In the genomic region with DNA sequence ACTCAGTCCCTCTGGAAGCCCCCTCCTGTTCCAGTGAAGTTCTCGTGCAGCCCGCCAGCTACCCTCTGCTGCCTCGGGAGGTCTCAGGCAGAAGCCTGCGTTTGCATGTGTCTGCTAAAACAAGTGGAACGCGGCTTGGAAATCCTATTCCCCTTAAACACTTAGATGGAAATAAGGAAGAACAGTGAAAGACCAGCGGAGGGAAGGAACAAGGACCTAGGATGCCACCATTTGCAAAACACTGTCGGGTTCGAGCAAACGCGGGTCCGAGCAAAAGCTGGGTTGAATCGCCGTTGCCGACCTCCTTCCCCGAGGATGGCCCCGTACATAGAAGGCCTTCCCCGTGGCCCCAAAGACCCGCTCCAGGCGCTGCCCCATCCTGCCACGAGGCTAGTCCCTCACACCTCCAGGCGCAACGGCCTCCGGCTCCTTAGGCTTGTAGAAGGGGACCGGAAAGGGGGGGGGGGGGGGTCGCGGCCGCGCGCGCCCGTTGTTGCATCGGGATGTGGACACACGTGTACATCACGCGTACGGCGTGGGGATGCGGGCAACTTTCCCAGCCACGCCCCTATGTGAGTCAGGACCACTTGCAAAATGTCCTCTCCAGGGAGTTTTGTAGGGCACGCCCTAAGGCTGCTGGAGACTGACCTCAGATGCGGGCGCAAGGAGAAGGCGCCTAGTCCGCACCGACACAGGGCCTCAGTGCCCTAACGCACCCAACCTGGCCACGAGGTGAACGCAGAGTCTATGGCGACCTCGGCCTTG, we compare ENCODE assay signal across 8 mouse cellular contexts. TPM values are rescaled to one million over a fixed set of nuclear protein-coding genes. Genes with fewer than 3 reads are reported as not detected.
DNase-seq lines count a peak whose midpoint lies in the region; ATAC-seq and TF ChIP-seq lines count a peak whose summit lies in the region.

No protein-coding gene starts in this region.

- H3K9ac ChIP-seq in kidney, postnatal 0 days (ENCODE audit: low read depth, low read length): no peak overlapping the region
- no peak overlapping the region for H3K9ac ChIP-seq in heart, postnatal 0 days (replicated peaks; ENCODE audit: low read depth, low read length)
- H3K9ac ChIP-seq in liver, postnatal 0 days (replicated peaks): no peak overlapping the region

- no peaks in the 10 kb centered on the region for H3K9me3 ChIP-seq in kidney, postnatal 0 days (replicated peaks; ENCODE audit: low read length)
- no peaks in the 10 kb centered on the region for H3K9me3 ChIP-seq in embryonic facial prominence, embryonic 10.5 days
- no peaks in the 10 kb centered on the region for H3K9me3 ChIP-seq in heart, postnatal 0 days (replicated peaks; ENCODE audit: control insufficient read depth, low read length)
- no peaks in the 10 kb centered on the region for H3K9me3 ChIP-seq in liver, postnatal 0 days (ENCODE audit: low read length)

- H3K4me2 ChIP-seq in kidney, postnatal 0 days (ENCODE audit: low read length): peak overlapping the region; percentile 62
- peak overlapping the region; percentile 71 for H3K4me2 ChIP-seq in heart, postnatal 0 days (ENCODE audit: low read depth, low read length)
- peak overlapping the region; percentile 20; the same call in 1 of the 2 replicates for H3K4me2 ChIP-seq in liver, postnatal 0 days (ENCODE audit: low read depth, low read length)

- H3K4me3 ChIP-seq in kidney, postnatal 0 days (replicated peaks; ENCODE audit: low read depth, low read length): peak overlapping the region; percentile 32
- peak overlapping the region; percentile 61 for H3K4me3 ChIP-seq in embryonic facial prominence, embryonic 10.5 days
- peak overlapping the region; percentile 48 for H3K4me3 ChIP-seq in heart, postnatal 0 days (ENCODE audit: low read depth, low read length)
- 0 out of 2 replicates have a peak overlapping the region, but pooled peaks have one; percentile 9 for H3K4me3 ChIP-seq in liver, postnatal 0 days (ENCODE audit: low read depth, low read length)
- H3K4me3 ChIP-seq in olfactory bulb, adult 2 months (ENCODE audit: insufficient read depth, low read depth, low read length): peak overlapping the region; percentile 36

- WGBS in kidney, postnatal 0 days: 2% methylated on average over 51 of the region's 51 CpGs
- under 1% methylated on average over 51 of the region's 51 CpGs for WGBS in embryonic facial prominence, embryonic 10.5 days
- WGBS in heart, postnatal 0 days: 2% methylated on average over 48 of the region's 51 CpGs
- 2% methylated on average over 47 of the region's 51 CpGs for WGBS in liver, postnatal 0 days (ENCODE audit: insufficient replicate concordance)
- 6% methylated on average over 51 of the region's 51 CpGs for WGBS in olfactory bulb, adult 2 months

- H3K27ac ChIP-seq in kidney, postnatal 0 days: no peak overlapping the region
- no peak overlapping the region for H3K27ac ChIP-seq in embryonic facial prominence, embryonic 10.5 days (replicated peaks)
- no peak overlapping the region for H3K27ac ChIP-seq in heart, postnatal 0 days (ENCODE audit: low read depth)
- no peak overlapping the region for H3K27ac ChIP-seq in liver, postnatal 0 days (ENCODE audit: low read depth)
- no peak overlapping the region for H3K27ac ChIP-seq in olfactory bulb, adult 2 months (ENCODE audit: insufficient read depth, low read depth, low read length)

- ATAC-seq in kidney, postnatal 0 days (replicated peaks; ENCODE audit: low FRiP score, low read depth): peak; percentile 59; the same call in 1 of the 2 replicates
- ATAC-seq in heart, postnatal 0 days (ENCODE audit: insufficient read depth, low read depth): no peak
- ATAC-seq in liver, postnatal 0 days: no peak

- H3K36me3 ChIP-seq in kidney, postnatal 0 days (ENCODE audit: insufficient read depth, low read length): no peaks in the 10 kb centered on the region
- no peaks in the 10 kb centered on the region for H3K36me3 ChIP-seq in embryonic facial prominence, embryonic 10.5 days (replicated peaks)
- H3K36me3 ChIP-seq in heart, postnatal 0 days (replicated peaks; ENCODE audit: control insufficient read depth, insufficient read depth, low read length): no peaks in the 10 kb centered on the region
- no peaks in the 10 kb centered on the region for H3K36me3 ChIP-seq in liver, postnatal 0 days (replicated peaks; ENCODE audit: insufficient read depth, low read length)

- H3K4me1 ChIP-seq in kidney, postnatal 0 days (replicated peaks; ENCODE audit: insufficient read depth, low read length): peaks cover 15% of the 10 kb centered on the region; the same call in 1 of the 2 replicates
- H3K4me1 ChIP-seq in embryonic facial prominence, embryonic 10.5 days: peaks cover 25% of the 10 kb centered on the region
- peaks cover 10% of the 10 kb centered on the region for H3K4me1 ChIP-seq in heart, postnatal 0 days (ENCODE audit: control insufficient read depth, insufficient read depth)
- H3K4me1 ChIP-seq in liver, postnatal 0 days (ENCODE audit: insufficient read depth): peaks cover 8% of the 10 kb centered on the region; the same call in 1 of the 2 replicates
- peaks cover 13% of the 10 kb centered on the region for H3K4me1 ChIP-seq in olfactory bulb, adult 2 months (ENCODE audit: control insufficient read depth, insufficient read depth, low read length)

- no peak for TF ChIP-seq POLR2A in olfactory bulb, adult 2 months (IDR thresholded peaks at IDR 0.05; ENCODE audit: insufficient read depth, low read depth, low read length)

- H3K27me3 ChIP-seq in kidney, postnatal 0 days (ENCODE audit: insufficient read depth, low read length): peaks cover 74% of the 10 kb centered on the region
- H3K27me3 ChIP-seq in embryonic facial prominence, embryonic 10.5 days (replicated peaks; ENCODE audit: low read depth, poor library complexity, severe bottlenecking): peaks cover 99% of the 10 kb centered on the region
- peaks cover 95% of the 10 kb centered on the region for H3K27me3 ChIP-seq in heart, postnatal 0 days (ENCODE audit: control insufficient read depth, insufficient read depth, low read length)
- peaks cover 65% of the 10 kb centered on the region for H3K27me3 ChIP-seq in liver, postnatal 0 days (ENCODE audit: insufficient read depth, low read length)

- no peak for TF ChIP-seq EP300 in heart, postnatal 0 days (IDR thresholded peaks at IDR 0.05; ENCODE audit: low read depth)
- TF ChIP-seq EP300 in liver, postnatal 0 days (IDR thresholded peaks at IDR 0.05; ENCODE audit: low read depth): no peak

- DNase-seq in kidney, postnatal 0 days (ENCODE audit: low spot score): no peak
- no peak for DNase-seq in kidney, adult 11 months
- peak; percentile 62 for DNase-seq in embryonic facial prominence, embryonic 10.5 days (ENCODE audit: low spot score)
- no peak for DNase-seq in heart, postnatal 0 days (ENCODE audit: low spot score)
- DNase-seq in liver, postnatal 0 days: no peak
- no peak for DNase-seq in left cerebral cortex, adult 9 months (ENCODE audit: low spot score in 2 of 2)
- no peak for DNase-seq in spleen, postnatal 10 days (ENCODE audit: low spot score in 2 of 2)

- TF ChIP-seq CTCF in kidney, postnatal 0 days (IDR thresholded peaks at IDR 0.05; ENCODE audit: low read depth): no peak
- no peak for TF ChIP-seq CTCF in heart, postnatal 0 days (IDR thresholded peaks at IDR 0.05; ENCODE audit: low read depth)
- no peak for TF ChIP-seq CTCF in liver, postnatal 0 days (IDR thresholded peaks at IDR 0.05; ENCODE audit: low read depth)
- TF ChIP-seq CTCF in olfactory bulb, adult 2 months (IDR thresholded peaks at IDR 0.05; ENCODE audit: insufficient read depth, low read depth, low read length): no peak

RNA-seq across cellular contexts. Expression of a gene that starts 21.5 kb away (rescaled TPM):
- 1.9 and 2.0 TPM in 2 replicates for polyA plus RNA-seq in kidney, postnatal 0 days (2015; fragmentation: Nextera tagmentation; extraction: Ambion mirVana)
- 5.3 and 6.5 TPM in 2 replicates for polyA plus RNA-seq in embryonic facial prominence, embryonic 10.5 days (2016; fragmentation: Nextera tagmentation; extraction: Ambion mirVana)
- 0.34 and 1.2 TPM in 2 replicates for total RNA-seq in heart, postnatal 0 days (2014; rRNA removed; ENCODE audit: low replicate concordance)
- 1.2 TPM in 2 replicates for polyA plus RNA-seq in heart, postnatal 0 days (2015; fragmentation: Nextera tagmentation; extraction: Ambion mirVana)
- polyA plus RNA-seq in liver, postnatal 0 days (2015; fragmentation: Nextera tagmentation; extraction: Ambion mirVana): 0.18 and 0.27 TPM in 2 replicates
- polyA plus RNA-seq in olfactory bulb, adult 2 months (2012; ENCODE audit: insufficient read depth, insufficient read length, low replicate concordance, missing spikeins): not detected in 2 replicates

Comparison
In these comparisons a context has a peak if more than half of its experiments do, and no peak if none do; other contexts are left out.
1. H3K4me2 ChIP-seq: peak in every context shown above with its lines; median percentile 71 in heart, postnatal 0 days; 62 in kidney, postnatal 0 days; 20 in liver, postnatal 0 days.
2. H3K4me3 ChIP-seq: peak in every context shown above with its lines; median percentile 61 in embryonic facial prominence, embryonic 10.5 days; 48 in heart, postnatal 0 days; 36 in olfactory bulb, adult 2 months; 32 in kidney, postnatal 0 days; 9 in liver, postnatal 0 days.